Mouse (Mus musculus) yolk sac, embryonic 10.5 days (tissue): ENCODE data around the gene Col6a6.

Source experiments
- DNase-seq: peaks from one replicate; pipeline ENCODE4 v3.0.0-alpha.2; 2017; ENCODE audit warnings: low spot score

Col6a6 gene

GRCm38 (mm10) chr9:105735195-105735594 is 92.8 kb downstream of the Col6a6 start:
- DNase-seq = no peak

- DNase-seq = no peak
Measured at GRCm38 (mm10) chr9:105734651-105735050, 93.3 kb downstream of the Col6a6 start.

DNA sequence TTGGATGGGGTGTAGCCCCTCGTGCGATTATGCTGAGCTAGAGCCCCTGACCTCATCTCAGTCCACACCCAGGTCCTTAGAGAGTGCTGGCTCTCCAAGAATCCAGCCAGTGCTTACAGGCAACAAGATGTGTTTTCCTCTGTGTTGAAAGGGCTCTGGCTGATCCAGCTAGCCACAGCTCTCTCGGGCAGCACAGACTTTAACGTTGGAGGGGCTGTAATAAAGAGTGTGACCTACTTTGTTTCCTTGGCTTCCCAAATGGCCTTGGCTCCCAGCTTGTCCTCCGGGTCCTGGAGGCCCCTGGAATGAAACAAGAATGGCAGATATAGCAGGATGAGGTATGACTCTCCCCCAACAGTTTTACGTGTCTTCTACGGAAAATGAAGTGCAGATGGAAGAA is 96.0 kb downstream of the Col6a6 start:
- no peak for DNase-seq

DNA sequence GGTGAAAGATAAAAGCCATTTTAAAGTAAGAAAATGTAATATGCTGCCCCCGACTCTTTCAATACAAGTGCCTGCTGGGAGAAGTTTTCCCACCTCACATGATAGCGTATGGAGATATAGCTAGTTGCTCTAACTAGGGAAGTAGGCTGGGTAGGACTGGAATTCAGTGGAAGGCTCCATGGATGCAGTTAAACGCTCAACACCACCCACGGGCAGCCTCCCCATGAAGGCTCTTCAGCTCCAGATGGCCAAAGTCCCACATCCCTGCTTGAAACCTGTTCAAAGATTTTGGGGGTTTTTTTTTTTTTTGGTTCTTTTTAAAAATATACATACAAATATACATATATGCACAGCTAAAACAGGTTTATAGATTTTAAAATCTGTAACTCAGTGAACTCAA is 107.5 kb downstream of the Col6a6 start:
- DNase-seq = no peak

DNA sequence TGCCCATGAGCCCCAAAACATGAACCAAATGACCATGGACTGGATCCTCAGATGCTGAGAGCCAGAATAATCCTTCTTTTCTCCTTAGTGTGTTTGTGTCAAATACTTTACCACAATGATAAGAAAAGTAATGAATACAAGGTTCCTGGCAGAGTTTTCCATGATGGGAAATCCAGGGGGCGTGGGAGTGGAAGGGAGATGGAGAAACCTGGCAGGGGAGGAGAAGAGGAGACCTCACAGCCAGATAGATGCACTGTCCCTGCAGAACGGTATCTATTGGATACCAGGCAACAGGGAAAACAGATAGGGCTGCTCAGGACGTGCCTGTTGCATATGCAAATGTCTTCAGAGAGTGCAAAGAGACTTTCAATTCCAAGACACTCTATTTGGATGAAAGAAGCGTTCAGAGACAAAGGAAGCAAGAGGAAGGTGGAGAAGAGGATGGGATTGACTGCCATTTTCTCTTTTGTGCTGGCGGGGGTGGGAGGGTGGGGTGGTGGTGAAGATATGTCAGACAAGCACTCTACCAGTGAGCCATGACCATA is 108.0 kb downstream of the Col6a6 start:
- no peak for DNase-seq

DNA sequence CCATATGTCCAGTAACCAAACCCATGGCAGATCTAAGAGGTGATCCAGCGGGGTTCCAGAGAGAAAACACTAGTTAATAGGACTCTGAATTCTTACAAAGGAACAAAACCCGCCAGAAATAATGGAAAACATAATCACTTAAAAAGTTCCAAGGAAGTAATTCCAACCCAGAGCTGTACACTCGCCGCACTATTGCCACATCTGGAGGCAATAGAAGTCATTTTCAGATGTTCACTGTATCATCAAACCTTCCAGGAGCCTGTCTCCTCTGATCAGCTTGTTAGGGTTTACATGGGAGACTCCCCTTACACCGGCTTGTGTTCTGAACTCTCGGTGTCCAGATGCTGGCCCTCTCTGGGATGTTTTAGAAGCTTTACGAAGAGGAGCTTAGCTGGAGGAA is 108.6 kb downstream of the Col6a6 start:
- DNase-seq = no peak

- no peak for DNase-seq
Measured at GRCm38 (mm10) chr9:105712049-105712448, 115.9 kb downstream of the Col6a6 start.

GRCm38 (mm10) chr9:105705011-105705410 is 122.9 kb downstream of the Col6a6 start:
- DNase-seq = no peak

DNA sequence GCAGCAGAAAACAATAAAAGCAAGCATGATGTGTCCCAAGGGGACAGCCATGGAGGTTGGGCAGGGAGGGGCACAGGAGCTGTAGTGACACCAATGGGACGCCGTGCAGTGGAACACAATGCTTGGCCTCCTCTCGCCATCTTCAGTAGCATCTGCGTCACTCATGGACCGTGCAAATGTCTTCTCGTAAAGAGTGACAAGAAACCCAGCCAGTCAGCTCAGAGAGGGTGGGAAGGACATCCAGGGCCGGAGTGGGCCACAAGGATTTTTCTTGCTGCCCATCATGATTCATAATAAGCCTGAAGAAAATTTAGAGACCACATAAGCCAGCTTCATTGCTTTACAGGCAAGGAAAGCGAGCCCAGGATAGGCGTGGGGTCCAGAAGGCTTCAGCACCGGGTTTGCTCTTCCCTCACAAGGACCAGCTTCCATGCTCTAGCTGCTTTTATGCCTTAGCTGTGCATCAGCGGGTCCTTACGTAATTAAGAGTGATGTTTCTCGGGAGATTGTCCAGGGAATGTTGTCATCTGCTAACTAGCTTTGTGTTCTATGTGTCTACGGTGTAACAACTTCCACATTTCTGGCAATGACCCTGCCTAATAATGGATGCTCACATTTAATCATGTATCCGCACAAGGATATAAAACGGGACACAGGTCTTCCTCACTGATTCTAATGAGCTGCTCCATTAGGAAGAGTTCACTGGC is 123.6 kb downstream of the Col6a6 start:
- no peak for DNase-seq

GRCm38 (mm10) chr9:105701966-105702365 is 126.0 kb downstream of the Col6a6 start:
- DNase-seq = no peak

- no peak for DNase-seq
Measured at GRCm38 (mm10) chr9:105700702-105701101, 127.3 kb downstream of the Col6a6 start.

DNA sequence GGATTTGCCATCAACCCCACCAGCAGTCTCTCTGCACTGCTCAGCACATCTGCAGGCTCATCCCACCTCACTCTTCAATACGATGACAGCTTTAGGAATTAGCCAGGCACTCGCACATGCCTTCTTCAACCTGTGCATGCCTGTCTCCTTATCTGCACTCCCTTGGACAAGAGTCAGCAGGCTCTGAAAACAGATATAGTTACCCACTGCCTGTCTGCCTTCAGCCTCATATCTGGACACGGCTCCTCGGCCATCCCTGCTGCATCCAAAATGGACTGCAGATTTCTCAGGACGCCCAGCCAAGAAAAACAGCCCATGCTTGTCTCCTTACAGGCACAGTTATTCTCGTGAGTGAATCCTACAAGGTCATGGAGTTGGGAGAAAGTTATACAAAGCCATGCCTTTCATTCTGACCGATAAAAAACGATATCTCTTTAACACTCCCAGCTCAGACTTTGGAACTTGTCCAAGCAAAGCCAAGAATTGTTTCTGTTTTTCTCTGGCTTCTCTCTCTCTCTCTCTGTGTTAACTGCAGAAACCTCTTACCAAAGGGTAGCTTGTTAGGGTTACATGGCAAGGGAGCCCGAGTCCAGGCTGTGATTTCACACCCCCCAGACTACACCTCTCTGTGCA is 130.1 kb downstream of the Col6a6 start:
- DNase-seq = no peak

GRCm38 (mm10) chr9:105696818-105697564 is 131.0 kb downstream of the Col6a6 start:
- DNase-seq = no peak

DNA sequence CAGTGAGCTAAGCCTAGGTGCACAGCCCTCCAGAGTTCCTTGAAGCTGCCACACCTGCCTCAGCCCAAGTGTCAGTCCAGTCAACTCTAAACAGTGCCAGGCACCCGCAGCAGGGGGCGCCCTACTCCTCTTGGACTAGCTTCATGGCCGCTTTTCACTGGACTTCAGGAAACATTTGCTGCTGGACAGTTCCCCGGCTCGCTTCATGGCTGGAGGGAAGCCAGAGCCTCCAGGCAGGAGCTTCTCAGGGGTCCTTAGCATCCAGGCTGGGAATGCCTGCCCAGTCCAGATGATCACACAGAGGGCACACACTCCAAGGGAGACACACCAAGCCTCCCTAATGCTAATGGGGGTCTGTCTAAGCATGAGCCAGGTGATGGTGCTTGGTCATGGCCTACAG is 134.1 kb downstream of the Col6a6 start:
- DNase-seq = peak; percentile 68

GRCm38 (mm10) chr9:105693056-105693455 is 134.9 kb downstream of the Col6a6 start:
- no peak for DNase-seq

- DNase-seq = no peak
Measured at GRCm38 (mm10) chr9:105692472-105692871, 135.5 kb downstream of the Col6a6 start.

DNA sequence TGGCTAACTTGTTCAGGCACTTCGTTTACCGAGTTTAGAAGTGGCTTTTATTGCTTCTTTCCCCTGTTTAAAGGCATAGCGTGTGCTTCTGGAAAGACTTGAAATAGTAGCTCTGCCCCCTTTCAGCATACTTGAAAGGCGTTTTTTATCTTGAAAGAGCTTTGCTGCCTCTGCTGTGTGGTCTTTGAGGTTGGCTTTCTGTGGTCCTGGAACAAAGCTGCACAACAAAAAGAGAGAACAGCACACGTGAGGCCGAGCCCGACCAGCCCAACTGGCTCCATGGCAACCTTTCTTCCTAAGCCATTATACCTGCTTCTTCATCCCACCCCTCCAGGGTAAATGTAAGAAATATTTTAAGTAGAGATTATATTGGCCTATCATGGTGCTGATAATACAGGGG is 138.5 kb downstream of the Col6a6 start:
- DNase-seq = no peak

GRCm38 (mm10) chr9:105684549-105685165 is 143.3 kb downstream of the Col6a6 start:
- no peak for DNase-seq

- no peak for DNase-seq
Measured at GRCm38 (mm10) chr9:105681386-105681785, 146.6 kb downstream of the Col6a6 start.

- peak; percentile 73 for DNase-seq
Measured at GRCm38 (mm10) chr9:105675941-105676340, 152.0 kb downstream of the Col6a6 start.

GRCm38 (mm10) chr9:105672032-105672431 is 155.9 kb downstream of the Col6a6 start:
- DNase-seq = no peak

DNA sequence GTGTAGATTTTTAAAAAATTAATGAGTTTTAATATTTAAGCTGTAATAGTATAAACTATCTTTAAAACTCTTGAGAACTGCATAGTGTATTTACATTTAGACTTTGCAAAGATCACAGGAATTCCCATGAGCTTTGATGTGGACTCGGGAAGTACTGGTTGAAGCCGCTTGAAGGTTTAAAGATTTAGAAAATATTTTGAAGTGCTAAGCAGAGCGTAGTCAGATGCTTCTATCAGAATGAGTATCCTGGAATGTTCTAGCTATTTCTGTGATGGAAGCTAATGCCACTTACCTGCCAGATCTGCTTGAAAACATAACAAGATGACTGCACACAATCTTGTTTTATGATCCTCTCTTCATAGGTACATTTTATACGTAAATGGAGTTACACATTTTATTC is 157.0 kb downstream of the Col6a6 start:
- DNase-seq = no peak
